Mouse (Mus musculus): Measurements from ENCODE around the gene Asic3. TPM values are rescaled to one million over a fixed set of nuclear protein-coding genes. Genes with fewer than 3 reads are reported as not detected.

The Asic3 gene
- polyA plus RNA-seq (2014; fragmentation: Illumina TruSeq; extraction: RNeasy Lipid Tissue Mini Kit (QIAGEN cat#74804); ENCODE audit: low read depth, low replicate concordance): not detected

DNA sequence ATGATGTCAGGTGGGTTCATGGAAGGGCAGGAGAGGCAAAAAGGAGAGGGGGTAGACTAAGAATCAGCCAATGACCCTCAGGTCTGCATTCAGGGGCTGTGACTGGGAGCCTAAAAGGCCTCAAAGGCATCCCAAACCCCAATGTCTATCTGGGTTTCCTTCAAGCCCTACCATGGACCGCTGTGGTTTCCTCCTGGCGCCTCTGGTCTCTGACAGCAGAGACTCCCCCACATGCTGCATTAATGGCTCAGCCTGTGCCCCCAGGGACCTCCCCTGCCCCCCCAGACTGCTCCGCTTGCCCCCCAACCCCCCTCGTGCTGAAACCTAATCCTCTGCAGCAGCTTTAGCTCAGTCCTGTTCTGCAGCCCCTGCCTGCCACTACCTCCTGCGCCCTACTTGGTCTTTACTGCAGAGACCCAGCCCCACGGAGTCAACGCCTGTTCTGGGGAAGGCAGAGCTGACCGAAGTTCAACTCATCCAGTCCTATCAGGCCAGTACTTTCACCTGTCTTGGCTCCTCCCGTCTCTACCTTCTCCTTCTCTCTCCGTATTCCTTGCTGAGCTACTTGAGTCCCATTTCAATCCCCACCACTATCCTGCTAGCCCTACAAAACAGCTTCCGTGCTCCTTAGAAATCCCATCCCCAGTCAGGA is at the start of gene Asic3:
TSS of gene Asic3 (plus strand) at position 351 of the 652 bp plus-strand sequence.

DNA sequence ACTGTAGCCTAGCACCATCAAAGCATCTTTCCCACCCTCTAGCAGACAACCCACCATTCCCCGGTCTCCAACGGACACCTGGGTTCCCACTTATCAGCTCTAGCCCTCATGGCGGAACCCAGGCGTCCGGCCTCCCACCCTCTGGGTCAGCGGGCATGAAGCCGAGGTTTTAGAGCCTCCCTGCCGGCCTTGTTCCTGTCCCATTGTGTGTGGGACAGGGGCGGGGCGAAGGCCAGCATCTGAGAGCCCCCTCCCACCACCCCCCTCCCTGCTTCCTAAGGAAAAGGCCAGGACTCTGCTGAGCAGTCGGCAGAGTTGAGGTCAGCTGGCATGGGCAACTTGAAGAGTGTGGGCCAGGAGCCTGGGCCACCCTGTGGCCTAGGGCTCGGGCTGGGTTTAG is 48.7 kb upstream of the Asic3 start, which contains the start of gene Nos3:
TSS of gene Nos3 (plus strand) at position 303 of the 400 bp plus-strand sequence.

DNA sequence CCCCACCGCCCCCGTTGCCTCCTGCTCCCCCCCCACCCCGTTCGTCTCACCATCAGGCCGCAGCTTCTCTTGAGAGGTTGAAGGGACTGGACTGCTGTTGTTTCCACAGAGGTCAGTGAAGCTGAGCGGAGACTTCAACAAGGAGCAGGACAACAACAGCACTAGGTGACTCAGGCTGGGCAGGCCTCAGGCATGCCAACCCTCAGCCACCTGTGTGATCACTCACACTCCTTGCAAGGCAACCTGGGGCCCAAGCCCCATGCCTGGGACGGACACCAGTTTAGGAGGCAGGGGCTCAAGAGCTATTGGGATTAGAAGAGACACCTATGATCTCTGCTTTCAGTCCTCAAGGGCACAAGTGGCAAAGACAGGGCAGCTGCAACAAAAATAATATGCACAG is 21.3 kb upstream of the Asic3 start, which contains the start of gene Atg9b:
TSS of gene Atg9b (minus strand) at position 280 of the 400 bp plus-strand sequence.

DNA sequence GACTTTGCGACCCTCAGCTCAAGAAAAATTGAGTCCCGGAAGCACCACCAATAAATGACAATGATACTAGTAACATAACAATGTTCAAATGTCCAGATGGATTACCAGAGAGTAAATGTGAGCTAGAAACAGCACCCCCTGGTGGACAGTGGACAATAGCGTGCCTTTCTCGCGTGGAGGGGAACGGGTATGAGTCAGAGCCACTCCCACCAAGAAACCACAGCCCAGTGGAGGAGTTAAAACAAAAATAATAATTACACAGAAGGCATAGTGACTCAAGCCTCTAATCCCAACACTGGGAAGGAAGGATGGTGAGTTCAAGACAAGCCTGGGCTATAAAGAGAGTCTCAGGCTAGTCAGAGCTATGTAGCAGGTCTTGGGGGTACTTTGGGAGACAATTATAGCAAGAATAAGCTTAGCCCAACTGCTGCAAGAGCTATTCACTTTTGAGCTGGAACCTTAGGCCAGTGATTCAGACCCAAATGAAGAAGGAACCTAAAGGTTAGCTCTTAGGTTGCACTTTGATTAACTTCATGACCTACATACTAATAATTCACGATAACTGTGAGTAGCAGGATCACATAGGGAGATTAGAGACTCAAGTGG is 19.7 kb upstream of the Asic3 start, which contains the start of gene Abcb8:
TSS of gene Abcb8 (plus strand) at position 272 of the 606 bp plus-strand sequence.

GRCm38 (mm10) chr5:24423129-24424003 is 10.2 kb downstream of the Asic3 start, which contains the start of the genes Cdk5 and Slc4a2:
Cdk5 (minus strand) TSS chr5:24423530.
Slc4a2 (plus strand) TSS chr5:24423837.

GRCm38 (mm10) chr5:24444746-24445427 is 31.7 kb downstream of the Asic3 start, which contains the start of gene Fastk:
Fastk (minus strand) TSS chr5:24445287.

GRCm38 (mm10) chr5:24447624-24448298 is 34.6 kb downstream of the Asic3 start, which contains the start of gene Tmub1:
Tmub1 (minus strand) TSS chr5:24447854.

GRCm38 (mm10) chr5:24452030-24452690 is 39.0 kb downstream of the Asic3 start, which contains the start of gene Agap3:
Agap3 (plus strand) TSS chr5:24452177.

Other genes starting within 250 kb of the Asic3 start
- 9.3 TPM for gene Nupl2, start 248.4 kb upstream of the Asic3 start, polyA plus RNA-seq (2014; fragmentation: Illumina TruSeq; extraction: RNeasy Lipid Tissue Mini Kit (QIAGEN cat#74804); ENCODE audit: low read depth, low replicate concordance)
- gene Kcnh2, start 61.8 kb upstream of the Asic3 start, polyA plus RNA-seq (2014; fragmentation: Illumina TruSeq; extraction: RNeasy Lipid Tissue Mini Kit (QIAGEN cat#74804); ENCODE audit: low read depth, low replicate concordance): 16.1 TPM
- 9.9 TPM for gene Nos3, start 48.6 kb upstream of the Asic3 start, polyA plus RNA-seq (2014; fragmentation: Illumina TruSeq; extraction: RNeasy Lipid Tissue Mini Kit (QIAGEN cat#74804); ENCODE audit: low read depth, low replicate concordance)
- gene Atg9b, start 21.2 kb upstream of the Asic3 start, polyA plus RNA-seq (2014; fragmentation: Illumina TruSeq; extraction: RNeasy Lipid Tissue Mini Kit (QIAGEN cat#74804); ENCODE audit: low read depth, low replicate concordance): 0.74 TPM
- 36.5 TPM for gene Abcb8, start 19.7 kb upstream of the Asic3 start, polyA plus RNA-seq (2014; fragmentation: Illumina TruSeq; extraction: RNeasy Lipid Tissue Mini Kit (QIAGEN cat#74804); ENCODE audit: low read depth, low replicate concordance)
- 43.5 TPM for gene Cdk5, start 10.1 kb downstream of the Asic3 start, polyA plus RNA-seq (2014; fragmentation: Illumina TruSeq; extraction: RNeasy Lipid Tissue Mini Kit (QIAGEN cat#74804); ENCODE audit: low read depth, low replicate concordance)
- 48.3 TPM for gene Slc4a2, start 10.4 kb downstream of the Asic3 start, polyA plus RNA-seq (2014; fragmentation: Illumina TruSeq; extraction: RNeasy Lipid Tissue Mini Kit (QIAGEN cat#74804); ENCODE audit: low read depth, low replicate concordance)
- 58.6 TPM for gene Fastk, start 31.9 kb downstream of the Asic3 start, polyA plus RNA-seq (2014; fragmentation: Illumina TruSeq; extraction: RNeasy Lipid Tissue Mini Kit (QIAGEN cat#74804); ENCODE audit: low read depth, low replicate concordance)
- gene Tmub1, start 34.5 kb downstream of the Asic3 start, polyA plus RNA-seq (2014; fragmentation: Illumina TruSeq; extraction: RNeasy Lipid Tissue Mini Kit (QIAGEN cat#74804); ENCODE audit: low read depth, low replicate concordance): 23.1 TPM
- 51.5 TPM for gene Agap3, start 38.8 kb downstream of the Asic3 start, polyA plus RNA-seq (2014; fragmentation: Illumina TruSeq; extraction: RNeasy Lipid Tissue Mini Kit (QIAGEN cat#74804); ENCODE audit: low read depth, low replicate concordance)
- gene Gbx1, start 113.8 kb downstream of the Asic3 start, polyA plus RNA-seq (2014; fragmentation: Illumina TruSeq; extraction: RNeasy Lipid Tissue Mini Kit (QIAGEN cat#74804); ENCODE audit: low read depth, low replicate concordance): not detected
- 0.91 TPM for gene Asb10, start 127.6 kb downstream of the Asic3 start, polyA plus RNA-seq (2014; fragmentation: Illumina TruSeq; extraction: RNeasy Lipid Tissue Mini Kit (QIAGEN cat#74804); ENCODE audit: low read depth, low replicate concordance)
- gene 4931409K22Rik, start 143.4 kb downstream of the Asic3 start, polyA plus RNA-seq (2014; fragmentation: Illumina TruSeq; extraction: RNeasy Lipid Tissue Mini Kit (QIAGEN cat#74804); ENCODE audit: low read depth, low replicate concordance): 1.3 TPM
- 38.6 TPM for gene Abcf2, start 164.1 kb downstream of the Asic3 start, polyA plus RNA-seq (2014; fragmentation: Illumina TruSeq; extraction: RNeasy Lipid Tissue Mini Kit (QIAGEN cat#74804); ENCODE audit: low read depth, low replicate concordance)
- gene Chpf2, start 173.3 kb downstream of the Asic3 start, polyA plus RNA-seq (2014; fragmentation: Illumina TruSeq; extraction: RNeasy Lipid Tissue Mini Kit (QIAGEN cat#74804); ENCODE audit: low read depth, low replicate concordance): 41.2 TPM
- gene Smarcd3, start 211.0 kb downstream of the Asic3 start, polyA plus RNA-seq (2014; fragmentation: Illumina TruSeq; extraction: RNeasy Lipid Tissue Mini Kit (QIAGEN cat#74804); ENCODE audit: low read depth, low replicate concordance): 180 TPM